Mouse (Mus musculus) kidney, adult 2 months (tissue): ENCODE results near the gene Larp1. TPM values are rescaled to one million over a fixed set of nuclear protein-coding genes. Genes with fewer than 3 reads are reported as not detected.

ENCODE experiments used
- DNase-seq: peaks from one replicate; pipeline ENCODE4 v3.0.0; 2021
- H3K27ac ChIP-seq: fragments of 200-500 bp; 2 replicates; pipeline ENCODE4 v1.5.1; 2012; ENCODE audit warnings: low read depth, low read length, control low read depth, inconsistent platforms; ENCODE audit not compliant: insufficient read depth
- H3K27me3 ChIP-seq: fragments of 200-500 bp; replicated peaks from 2 replicates; pipeline ENCODE4 v1.6.1; 2012; ENCODE audit warnings: mild to moderate bottlenecking, moderate library complexity, low read length, inconsistent platforms; ENCODE audit not compliant: control insufficient read depth, insufficient read depth
- H3K36me3 ChIP-seq: fragments of 200-500 bp; 2 replicates; pipeline ENCODE4 v1.6.1; 2012; ENCODE audit warnings: mild to moderate bottlenecking, moderate library complexity, low read length, inconsistent platforms; ENCODE audit not compliant: control insufficient read depth, insufficient read depth
- H3K4me1 ChIP-seq: fragments of 200-500 bp; 2 replicates; pipeline ENCODE4 v1.6.1; 2011; ENCODE audit warnings: low read length; ENCODE audit not compliant: control insufficient read depth, insufficient read depth
- H3K4me3 ChIP-seq: fragments of 200-500 bp; 2 replicates; pipeline ENCODE4 v1.5.1; 2011; ENCODE audit warnings: mild to moderate bottlenecking, low read depth, low read length, control low read depth; ENCODE audit not compliant: insufficient read depth
- CTCF ChIP-seq: fragments of 200-500 bp; conservative IDR thresholded peaks from 2 replicates; pipeline ENCODE4 v1.5.1; 2011; ENCODE audit warnings: low read depth, mild to moderate bottlenecking, control low read depth, low read length, moderate library complexity, mixed read lengths; ENCODE audit not compliant: insufficient read depth, insufficient read length
- POLR2A ChIP-seq: fragments of 200-500 bp; IDR thresholded peaks from one replicate; pipeline ENCODE4 v1.6.1; 2011; ENCODE audit warnings: low read depth, low read length, control low read depth
- WGBS: fragments of 180-500 bp; shearing (Covaris S2); methylation state at CpG from one replicate; pipeline ENCODE4 v1.1.7; 2018; 5-methylcytosine and 5-hydroxymethylcytosine counted together
- polyA plus RNA-seq: library from polyadenylated mRNA; depleted of rRNA; stranded (reverse); fragments of >200 nt; gene quantifications from 2 replicates; pipeline ENCODE4 v1.2.3, GENCODE M21; 2012

Larp1 gene
- polyA plus RNA-seq, 1 experiment: 36.8 TPM

GRCm38 (mm10) chr11:57973001-57973912, 35.6 kb upstream of the Larp1 start:
- no peak for TF ChIP-seq CTCF
- TF ChIP-seq POLR2A: no peak
- H3K27ac ChIP-seq: peak overlapping the region; percentile 59
- peak overlapping the region; percentile 15; the same call in 1 of the 2 replicates for H3K4me3 ChIP-seq
- H3K36me3 ChIP-seq: no peaks in the 10 kb centered on the region
- peak; percentile 90 for DNase-seq
- H3K27me3 ChIP-seq: no peaks in the 10 kb centered on the region
- 50% methylated on average over 13 of the region's 13 CpGs for WGBS
- peaks cover 2% of the 10 kb centered on the region; the same call in 1 of the 2 replicates for H3K4me1 ChIP-seq

- 78% methylated on average over 9 of the region's 9 CpGs for WGBS
- H3K4me1 ChIP-seq: peaks cover 2% of the 10 kb centered on the region; the same call in 1 of the 2 replicates
- TF ChIP-seq CTCF (no peak), POLR2A (no peak)
- no peak for DNase-seq
- no peaks in the 10 kb centered on the region for H3K27me3 ChIP-seq
- H3K4me3 ChIP-seq: no peak overlapping the region
- no peaks in the 10 kb centered on the region for H3K36me3 ChIP-seq
- no peak overlapping the region for H3K27ac ChIP-seq
Observed at GRCm38 (mm10) chr11:57973913-57974234, 35.0 kb upstream of the Larp1 start.

GRCm38 (mm10) chr11:57975876-57976275, 33.0 kb upstream of the Larp1 start:
- Histone ChIP-seq H3K36me3 (no peaks in the 10 kb centered on the region), H3K27ac (no peak overlapping the region), H3K27me3 (no peaks in the 10 kb centered on the region), H3K4me3 (no peak overlapping the region), H3K4me1 (peaks cover 2% of the 10 kb centered on the region; the same call in 1 of the 2 replicates)
- no peak for DNase-seq
- no peak for TF ChIP-seq POLR2A
- TF ChIP-seq CTCF: no peak

DNA sequence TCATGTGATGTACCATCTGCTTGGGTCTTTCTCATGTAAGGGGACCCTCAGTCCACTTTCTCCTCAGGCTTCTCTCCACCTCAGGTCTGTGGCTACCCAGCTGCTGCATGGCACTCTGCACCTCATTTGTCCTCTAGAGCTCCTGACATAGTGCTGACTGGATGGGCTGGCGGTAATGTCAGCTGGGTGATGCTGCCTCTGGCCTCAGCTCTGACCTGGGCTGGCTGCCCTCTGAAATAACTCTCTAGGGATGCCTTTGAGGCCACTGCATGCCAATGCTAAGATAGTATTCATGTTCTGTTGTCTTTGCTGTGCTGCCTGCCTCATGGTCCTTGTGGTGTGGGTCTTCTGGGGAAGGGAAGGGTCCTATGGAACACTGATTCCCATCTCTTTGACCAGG, 31.2 kb upstream of the Larp1 start:
- Histone ChIP-seq H3K4me1 (no peaks in the 10 kb centered on the region; the same call in 1 of the 2 replicates), H3K36me3 (no peaks in the 10 kb centered on the region), H3K4me3 (no peak overlapping the region), H3K27ac (no peak overlapping the region), H3K27me3 (no peaks in the 10 kb centered on the region)
- no peak for DNase-seq
- TF ChIP-seq POLR2A (no peak), CTCF (no peak)
- 79% methylated on average over 1 of the region's 1 CpGs for WGBS

GRCm38 (mm10) chr11:57979621-57980020, 29.2 kb upstream of the Larp1 start:
- WGBS: 95% methylated on average over 6 of the region's 6 CpGs
- no peak for DNase-seq
- Histone ChIP-seq H3K4me1 (no peaks in the 10 kb centered on the region; the same call in 1 of the 2 replicates), H3K27me3 (no peaks in the 10 kb centered on the region), H3K4me3 (no peak overlapping the region), H3K27ac (no peak overlapping the region), H3K36me3 (no peaks in the 10 kb centered on the region)
- no peak for TF ChIP-seq POLR2A
- TF ChIP-seq CTCF: no peak

DNA sequence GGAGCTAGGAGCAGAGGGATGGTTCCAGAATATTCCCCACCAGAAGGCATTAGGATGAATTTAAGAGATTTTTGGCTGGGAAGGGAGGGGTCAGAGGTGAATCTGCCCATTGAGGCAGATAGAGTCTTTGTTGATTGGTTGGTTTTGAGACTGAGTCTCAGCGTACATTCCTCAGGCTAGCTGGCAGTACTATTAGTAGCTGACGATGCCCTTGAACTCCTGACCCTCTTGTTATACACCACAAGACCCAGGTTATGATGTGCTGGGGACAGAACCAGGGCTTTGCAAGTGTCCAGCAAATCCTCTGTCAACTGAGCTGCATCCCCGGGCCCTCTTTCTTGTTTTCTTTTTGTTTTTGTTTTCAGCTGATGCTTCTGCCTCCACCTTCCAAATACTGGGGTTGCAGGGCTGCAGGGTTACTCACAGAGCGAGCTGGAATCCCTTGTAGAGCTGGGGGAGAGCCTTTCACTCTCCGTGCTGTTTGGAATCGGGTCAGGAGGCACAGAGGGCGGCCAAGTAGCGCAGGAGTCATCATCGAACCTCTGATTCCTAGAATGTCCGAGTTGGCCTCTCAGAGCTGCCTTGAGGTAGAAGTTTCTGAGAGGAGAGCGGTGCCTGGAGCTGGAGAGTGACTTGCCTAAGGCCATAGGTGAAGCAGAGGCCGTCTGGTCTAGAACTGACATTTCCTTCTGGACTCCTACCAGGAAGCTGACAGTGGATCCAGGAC, 27.6 kb upstream of the Larp1 start:
- WGBS: 72% methylated on average over 12 of the region's 12 CpGs
- no peaks in the 10 kb centered on the region for H3K36me3 ChIP-seq
- TF ChIP-seq CTCF (no peak), POLR2A (no peak)
- H3K27me3 ChIP-seq: no peaks in the 10 kb centered on the region
- H3K27ac ChIP-seq: no peak overlapping the region
- no peak overlapping the region for H3K4me3 ChIP-seq
- no peaks in the 10 kb centered on the region; the same call in 1 of the 2 replicates for H3K4me1 ChIP-seq
- DNase-seq: no peak
